Mouse (Mus musculus) T-helper 2 cell (primary cell): ENCODE measurements around the gene Cog2.

Experiments
- in situ Hi-C: fragments of 300-600 bp; cut with MboI, MseI; formaldehyde crosslinking; loops from one replicate; pipeline ENCODE4 v1.15.1; 2025; ENCODE audit warnings: high pct_unique_total_duplicates

Gene Cog2

GRCm38 (mm10) chr8:124520249-124521080 is at the start of gene Cog2:
TSS of gene Cog2 (plus strand) at chr8:124520767.
- in situ Hi-C loops = no loop called here

GRCm38 (mm10) chr8:124475690-124476089 is 44.9 kb upstream of the Cog2 start:
- in situ Hi-C loops = no loop called here

GRCm38 (mm10) chr8:124476701-124477100 is 43.9 kb upstream of the Cog2 start:
- in situ Hi-C loops = no loop called here

- in situ Hi-C loops = no loop called here
Observed at GRCm38 (mm10) chr8:124479251-124479650, 41.3 kb upstream of the Cog2 start.

DNA sequence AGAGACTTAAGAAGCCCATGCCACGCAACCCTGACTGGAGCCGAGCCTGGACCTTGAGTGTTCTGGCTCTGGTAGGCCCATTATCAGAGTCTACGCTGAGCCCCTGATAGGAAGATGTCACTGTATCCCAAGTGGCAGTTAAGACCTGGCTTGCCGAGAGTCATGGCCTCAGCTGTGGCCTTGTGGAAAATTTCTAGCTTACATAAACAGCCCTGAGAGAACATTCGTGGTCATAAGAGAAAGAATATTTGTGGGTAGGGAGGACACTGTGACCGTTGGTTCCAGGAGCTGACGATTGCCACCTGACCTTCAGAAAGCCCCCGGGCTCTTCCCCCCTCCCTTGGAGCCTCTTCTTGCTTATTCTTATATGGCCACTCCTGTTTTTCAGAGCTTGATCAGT is 40.2 kb upstream of the Cog2 start:
- in situ Hi-C loops = no loop called here

- in situ Hi-C loops = no loop called here
Observed at GRCm38 (mm10) chr8:124482790-124483189, 37.8 kb upstream of the Cog2 start.

DNA sequence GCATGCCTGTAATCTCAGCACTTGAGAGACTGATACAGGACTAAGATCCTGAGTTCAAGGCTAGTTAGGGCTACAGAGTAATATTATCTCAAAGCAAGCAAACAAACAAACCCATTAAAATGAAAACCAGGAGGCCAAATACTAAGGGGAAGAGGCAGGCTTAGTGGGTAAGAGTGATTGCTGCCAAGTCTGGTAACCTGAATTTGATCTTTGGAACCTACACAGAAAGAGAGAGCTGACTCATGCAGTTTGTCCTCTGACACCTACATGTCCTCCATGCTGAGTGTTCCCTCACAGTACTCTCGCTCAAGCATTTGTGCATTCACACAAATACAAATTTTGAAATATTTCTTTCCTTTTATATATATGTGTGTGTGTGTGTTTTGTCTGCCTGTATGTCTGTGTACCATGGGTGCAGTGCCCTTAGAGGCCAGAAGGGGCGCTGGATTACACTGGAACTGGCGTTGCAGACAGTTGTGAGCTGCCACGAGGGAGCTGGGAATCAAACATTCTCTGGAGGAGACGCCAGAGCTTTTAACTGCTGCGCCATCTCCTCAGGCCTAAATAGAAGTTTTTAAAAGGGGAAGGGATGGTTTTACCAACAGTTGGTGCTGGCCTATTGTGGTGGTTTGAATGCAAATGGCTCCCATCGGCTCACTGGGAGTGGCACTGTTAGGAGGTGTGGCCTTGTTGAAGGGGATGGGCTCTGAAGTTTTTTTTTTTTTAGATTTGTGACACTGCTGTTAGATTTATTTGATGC is 37.0 kb upstream of the Cog2 start:
- in situ Hi-C loops = no loop called here

GRCm38 (mm10) chr8:124489311-124489710 is 31.3 kb upstream of the Cog2 start:
- in situ Hi-C loops = no loop called here

DNA sequence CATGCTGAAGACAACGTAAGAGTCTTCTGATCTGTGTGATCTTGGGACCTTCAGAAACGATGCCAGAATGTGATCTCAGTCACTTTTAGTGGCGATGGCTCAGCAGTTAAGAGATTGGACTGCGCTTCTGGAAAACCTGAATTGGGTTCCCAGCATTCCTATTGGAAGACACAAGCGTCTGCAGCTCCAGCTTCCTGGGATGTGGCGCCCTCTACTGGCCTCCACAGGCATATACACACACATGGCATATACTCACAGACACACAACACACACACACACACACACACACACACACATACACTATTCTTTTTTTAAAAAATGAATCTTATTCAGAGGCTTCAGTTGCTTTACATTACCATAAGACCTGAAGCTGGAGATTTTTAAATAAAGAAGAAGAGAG is 30.8 kb upstream of the Cog2 start:
- in situ Hi-C loops = no loop called here

DNA sequence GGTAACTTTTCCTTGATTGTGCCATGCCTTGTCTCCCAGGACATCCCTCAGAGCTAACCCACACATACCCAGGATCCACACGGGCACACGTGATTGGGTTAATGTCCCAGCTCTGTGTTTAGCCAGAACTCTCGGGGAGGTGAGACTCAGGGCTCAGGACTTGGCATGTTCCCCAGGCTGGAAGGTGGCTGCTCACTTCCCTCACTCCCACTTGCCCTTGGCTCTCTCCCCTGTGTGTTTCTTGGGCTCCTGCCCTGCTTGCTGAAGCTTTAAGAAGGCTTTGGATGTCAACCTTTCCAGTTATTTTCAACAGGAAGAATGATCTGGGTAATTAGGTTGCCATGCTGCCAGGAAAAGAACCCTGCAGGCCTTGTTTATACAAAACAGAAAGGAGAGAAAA is 26.2 kb upstream of the Cog2 start:
- in situ Hi-C loops = no loop called here

DNA sequence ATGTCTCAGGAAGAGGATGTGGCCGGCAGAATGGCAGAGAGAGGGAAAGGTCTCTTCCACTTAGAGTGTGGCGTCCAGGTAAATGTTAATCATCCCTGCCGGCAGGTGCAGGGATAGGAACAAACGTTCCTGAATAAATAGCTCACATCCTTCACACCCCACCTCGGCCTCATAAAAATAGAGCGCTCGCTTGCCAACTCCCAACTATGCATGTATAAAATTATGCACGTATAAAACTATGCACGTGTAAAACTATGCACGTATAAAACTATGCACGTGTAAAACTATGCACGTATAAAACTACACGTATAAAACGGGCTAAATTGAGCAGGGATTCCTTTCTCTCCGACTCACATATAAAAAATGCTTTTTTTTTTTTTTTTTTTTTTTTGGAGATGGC is 25.6 kb upstream of the Cog2 start:
- in situ Hi-C loops = no loop called here

GRCm38 (mm10) chr8:124495676-124496075 is 24.9 kb upstream of the Cog2 start:
- in situ Hi-C loops = no loop called here

- in situ Hi-C loops = no loop called here
Observed at GRCm38 (mm10) chr8:124496266-124496665, 24.3 kb upstream of the Cog2 start.

- in situ Hi-C loops = no loop called here
Observed at GRCm38 (mm10) chr8:124496871-124497270, 23.7 kb upstream of the Cog2 start.

DNA sequence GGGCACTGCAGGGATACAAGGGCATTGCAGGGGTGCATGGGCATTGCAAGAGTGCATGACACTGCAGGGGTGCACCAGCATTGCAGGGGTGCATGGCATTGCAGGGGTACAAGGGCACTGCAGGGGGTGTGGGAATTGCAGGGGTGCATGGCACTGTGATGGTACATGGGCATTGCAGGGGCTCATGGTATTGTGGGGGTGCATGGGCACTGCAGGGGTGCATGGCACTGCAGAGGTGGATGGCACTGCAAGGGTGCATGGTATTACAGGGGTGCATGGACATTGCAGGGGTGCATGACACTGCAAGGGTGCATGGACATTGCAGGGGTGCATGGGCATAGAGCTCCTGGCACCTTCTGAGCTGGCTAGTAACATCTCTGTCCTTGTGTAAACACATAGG is 22.2 kb upstream of the Cog2 start:
- in situ Hi-C loops = no loop called here

DNA sequence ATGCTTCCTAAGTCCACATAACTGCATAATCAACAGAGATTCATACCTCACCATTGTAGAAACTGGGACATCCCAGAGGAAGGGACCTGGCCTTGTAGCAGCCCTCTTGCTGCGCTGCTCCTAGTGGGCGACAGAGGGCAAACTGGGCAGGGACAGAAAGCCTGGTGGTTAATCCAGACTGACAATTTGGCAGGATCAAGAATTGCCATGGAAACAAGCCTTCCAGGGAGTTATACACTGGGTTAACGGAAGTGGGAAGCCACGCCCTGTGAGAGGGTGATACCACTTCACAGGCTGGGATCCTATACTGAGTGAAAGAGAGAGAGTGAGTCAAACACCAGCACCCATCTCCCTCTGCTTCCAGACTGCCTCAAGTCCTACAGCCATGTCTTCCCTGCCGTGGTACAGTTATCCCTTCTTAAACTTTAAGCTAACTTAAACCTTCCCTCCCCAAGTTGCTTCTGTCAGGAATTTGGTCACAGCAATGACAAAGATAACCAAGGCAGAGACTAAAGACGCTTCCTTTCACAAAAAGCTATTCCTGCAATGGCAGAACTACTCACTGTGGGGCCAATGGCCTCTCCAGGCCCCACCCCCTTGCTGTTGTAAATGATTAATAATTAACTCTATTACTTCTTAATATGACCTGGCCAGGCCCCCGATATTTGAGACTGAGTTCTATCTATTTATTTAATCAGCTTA is 21.2 kb upstream of the Cog2 start:
- in situ Hi-C loops = no loop called here

- in situ Hi-C loops = no loop called here
Observed at GRCm38 (mm10) chr8:124499938-124500239, 20.7 kb upstream of the Cog2 start.

GRCm38 (mm10) chr8:124505626-124506025 is 14.9 kb upstream of the Cog2 start:
- in situ Hi-C loops = no loop called here

- in situ Hi-C loops = no loop called here
Observed at GRCm38 (mm10) chr8:124507572-124508320, 12.8 kb upstream of the Cog2 start.

DNA sequence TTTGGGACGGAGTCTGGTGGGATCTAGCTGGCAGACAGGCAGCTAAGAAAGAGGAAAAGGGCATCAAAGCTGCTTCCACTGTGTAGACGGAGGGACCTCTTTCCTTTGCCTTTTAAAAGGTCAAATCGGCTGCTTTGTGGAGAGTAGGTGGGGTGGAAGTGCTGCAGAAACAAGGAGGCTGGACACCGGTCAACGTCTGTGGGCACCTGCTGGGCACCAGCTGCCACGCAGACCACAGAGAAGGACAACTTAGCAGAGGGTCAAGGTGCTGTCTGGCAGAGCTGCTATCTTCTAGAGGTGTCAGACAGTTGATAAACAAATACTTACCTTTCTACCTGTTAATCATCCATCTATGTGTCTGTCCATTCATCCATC is 12.3 kb upstream of the Cog2 start:
- in situ Hi-C loops = no loop called here

DNA sequence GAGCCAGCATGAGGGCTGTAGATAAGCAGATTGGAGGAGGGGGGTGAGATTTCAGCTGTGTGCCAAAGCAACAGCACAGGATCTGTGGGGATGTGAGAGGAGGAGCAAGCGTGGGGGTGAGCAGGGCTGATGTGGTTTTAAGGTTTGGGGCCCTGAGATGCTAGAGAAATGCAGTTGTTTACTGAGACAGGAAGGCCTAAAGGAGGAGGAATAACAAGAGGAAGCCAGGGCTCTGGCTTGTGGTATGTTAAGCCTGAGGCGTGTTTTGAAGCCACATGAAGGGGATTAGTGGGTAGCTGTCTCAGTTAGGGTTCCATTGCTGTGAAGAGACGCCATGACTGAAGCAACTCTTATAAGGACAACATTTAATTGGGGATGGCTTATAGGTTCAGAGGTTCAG is 11.4 kb upstream of the Cog2 start:
- in situ Hi-C loops = no loop called here

DNA sequence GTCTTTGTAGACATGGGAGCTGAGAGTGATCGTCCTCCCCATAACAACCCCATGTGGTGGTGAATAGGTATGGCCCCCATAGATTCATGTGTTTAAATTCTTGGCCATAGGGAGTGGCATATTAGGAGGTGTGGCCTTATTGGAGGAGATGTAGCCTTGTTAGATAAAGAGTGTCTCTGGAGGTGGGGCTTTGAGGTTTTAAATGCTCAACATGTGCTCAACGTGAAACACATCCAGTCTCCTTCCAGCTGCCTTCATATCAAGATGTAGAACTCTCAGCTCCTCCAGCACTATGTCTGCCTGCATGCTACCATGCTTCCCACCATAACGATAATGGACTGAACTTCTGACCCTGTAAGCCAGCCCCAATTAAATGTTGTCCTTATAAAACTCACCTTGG is 4.5 kb upstream of the Cog2 start:
- in situ Hi-C loops = no loop called here
